Comparison of ENCODE assay signal across 25 mouse cellular contexts in the genomic region with DNA sequence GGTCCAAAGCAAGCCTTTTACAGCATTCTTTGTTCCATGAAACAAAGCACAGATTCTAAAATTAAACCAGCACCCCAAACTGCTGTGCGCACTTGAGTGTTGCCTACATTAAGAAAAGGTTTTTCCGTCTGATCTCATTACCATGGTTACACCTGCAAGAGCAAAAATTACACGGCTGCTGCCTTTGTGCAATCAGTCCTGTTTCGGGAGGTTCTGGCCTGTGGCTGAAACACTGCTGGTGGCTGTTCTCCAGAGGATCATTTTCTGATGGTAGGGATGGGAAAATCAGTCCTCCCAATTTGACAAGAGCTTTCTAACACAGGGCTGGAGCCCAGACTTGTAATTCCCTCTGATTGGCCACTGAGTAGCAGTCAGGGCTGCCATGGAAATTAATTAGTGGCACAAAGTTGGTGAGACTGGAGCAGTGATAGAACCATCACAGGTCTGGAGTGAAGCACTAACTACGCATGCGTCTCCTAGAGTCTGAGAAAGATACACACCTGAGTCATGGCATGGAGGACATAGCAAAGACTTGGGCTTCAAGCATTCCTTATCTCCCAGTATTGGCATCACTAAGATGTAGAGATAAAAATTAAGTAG.
A peak's percentile ranks its signal among the peaks of the same experiment; 100 is the strongest.
DNase-seq lines count a peak whose midpoint lies in the region; ATAC-seq lines count a peak whose summit lies in the region.
"Had no signal": no experiment of that assay in that cellular context is flagged by ENCODE, and none has a peak within 500 bp of the region (broad histone marks: within the 10 kb centered on the region; RNA-seq: fewer than 3 reads in every experiment).

No protein-coding gene starts in this region.

- ATAC-seq in forebrain, embryonic 14.5 days: no peak
- no peak for ATAC-seq in forebrain, embryonic 12.5 days (ENCODE audit: low FRiP score)
- 0 out of 2 replicates have a peak, but pooled peaks have one; percentile 34 for ATAC-seq in hindbrain, embryonic 14.5 days (ENCODE audit: low FRiP score)
- no peak for ATAC-seq in hindbrain, embryonic 12.5 days (ENCODE audit: low FRiP score)
- no peak for ATAC-seq in midbrain, embryonic 14.5 days (ENCODE audit: low FRiP score, low TSS enrichment)
- ATAC-seq: intestine, embryonic 15.5 days; liver, embryonic 12.5 days; liver, postnatal 0 days had no signal

- H3K27me3 ChIP-seq in forebrain, embryonic 14.5 days (replicated peaks; ENCODE audit: control insufficient read depth, insufficient read depth, low read length): no peaks in the 10 kb centered on the region
- no peaks in the 10 kb centered on the region for H3K27me3 ChIP-seq in forebrain, embryonic 12.5 days
- H3K27me3 ChIP-seq in hindbrain, embryonic 14.5 days (ENCODE audit: control insufficient read depth, insufficient read depth, low read length): no peaks in the 10 kb centered on the region
- no peaks in the 10 kb centered on the region for H3K27me3 ChIP-seq in hindbrain, embryonic 12.5 days
- H3K27me3 ChIP-seq in midbrain, embryonic 14.5 days (ENCODE audit: control insufficient read depth, insufficient read depth, low read length): no peaks in the 10 kb centered on the region
- H3K27me3 ChIP-seq in midbrain, embryonic 10.5 days (ENCODE audit: low read depth, poor library complexity, severe bottlenecking): no peaks in the 10 kb centered on the region
- H3K27me3 ChIP-seq: heart, embryonic 13.5 days; intestine, embryonic 15.5 days; liver, embryonic 12.5 days; megakaryocyte, embryonic 14.5 days; stomach, embryonic 15.5 days had no signal

- H3K9me3 ChIP-seq in forebrain, embryonic 14.5 days (replicated peaks; ENCODE audit: control insufficient read depth, low read length): no peaks in the 10 kb centered on the region
- no peaks in the 10 kb centered on the region for H3K9me3 ChIP-seq in forebrain, embryonic 12.5 days
- H3K9me3 ChIP-seq in hindbrain, embryonic 14.5 days (ENCODE audit: control insufficient read depth, low read length): no peaks in the 10 kb centered on the region
- no peaks in the 10 kb centered on the region for H3K9me3 ChIP-seq in hindbrain, embryonic 12.5 days (replicated peaks)
- H3K9me3 ChIP-seq in midbrain, embryonic 14.5 days (ENCODE audit: control insufficient read depth, low read length): no peaks in the 10 kb centered on the region
- H3K9me3 ChIP-seq in midbrain, embryonic 10.5 days (replicated peaks): no peaks in the 10 kb centered on the region
- H3K9me3 ChIP-seq: heart, embryonic 13.5 days; intestine, embryonic 15.5 days; liver, embryonic 12.5 days; megakaryocyte, embryonic 14.5 days; stomach, embryonic 15.5 days had no signal

- WGBS in forebrain, embryonic 14.5 days: 70% methylated on average over 6 of the region's 6 CpGs
- WGBS in forebrain, embryonic 12.5 days: 84% methylated on average over 6 of the region's 6 CpGs
- 75% methylated on average over 6 of the region's 6 CpGs for WGBS in hindbrain, embryonic 14.5 days
- 82% methylated on average over 6 of the region's 6 CpGs for WGBS in hindbrain, embryonic 12.5 days
- WGBS in midbrain, embryonic 14.5 days: 73% methylated on average over 6 of the region's 6 CpGs
- WGBS in midbrain, embryonic 10.5 days: 85% methylated on average over 6 of the region's 6 CpGs

- no peak overlapping the region for H3K27ac ChIP-seq in forebrain, embryonic 14.5 days (ENCODE audit: low read depth, low read length)
- H3K27ac ChIP-seq in forebrain, embryonic 12.5 days: no peak overlapping the region
- H3K27ac ChIP-seq in hindbrain, embryonic 14.5 days: no peak overlapping the region
- no peak overlapping the region for H3K27ac ChIP-seq in hindbrain, embryonic 12.5 days
- no peak overlapping the region for H3K27ac ChIP-seq in midbrain, embryonic 14.5 days (replicated peaks; ENCODE audit: low read depth, low read length)
- no peak overlapping the region for H3K27ac ChIP-seq in midbrain, embryonic 10.5 days (replicated peaks)
- H3K27ac ChIP-seq: heart, embryonic 13.5 days; intestine, embryonic 15.5 days; layer of hippocampus, adult 2 months; left cerebral cortex, adult 2 months; liver, embryonic 12.5 days; stomach, embryonic 15.5 days had no signal

- H3K9ac ChIP-seq in forebrain, embryonic 14.5 days (ENCODE audit: low read length): no peak overlapping the region
- H3K9ac ChIP-seq in forebrain, embryonic 12.5 days: no peak overlapping the region
- H3K9ac ChIP-seq in hindbrain, embryonic 14.5 days: no peak overlapping the region
- no peak overlapping the region for H3K9ac ChIP-seq in hindbrain, embryonic 12.5 days
- H3K9ac ChIP-seq in midbrain, embryonic 14.5 days (replicated peaks; ENCODE audit: low read length): no peak overlapping the region
- H3K9ac ChIP-seq: heart, embryonic 13.5 days; intestine, embryonic 15.5 days; liver, embryonic 12.5 days; liver, postnatal 0 days; stomach, embryonic 15.5 days had no signal

- H3K4me1 ChIP-seq in forebrain, embryonic 14.5 days (ENCODE audit: control insufficient read depth, insufficient read depth, low read length): no peaks in the 10 kb centered on the region
- H3K4me1 ChIP-seq in forebrain, embryonic 12.5 days: no peaks in the 10 kb centered on the region
- H3K4me1 ChIP-seq in hindbrain, embryonic 14.5 days (replicated peaks; ENCODE audit: control insufficient read depth, insufficient read depth, low read length): no peaks in the 10 kb centered on the region
- H3K4me1 ChIP-seq in hindbrain, embryonic 12.5 days: no peaks in the 10 kb centered on the region
- H3K4me1 ChIP-seq in midbrain, embryonic 14.5 days (ENCODE audit: control insufficient read depth, insufficient read depth, low read length): no peaks in the 10 kb centered on the region
- no peaks in the 10 kb centered on the region for H3K4me1 ChIP-seq in midbrain, embryonic 10.5 days
- H3K4me1 ChIP-seq: heart, embryonic 13.5 days; intestine, embryonic 15.5 days; liver, embryonic 12.5 days; megakaryocyte, embryonic 14.5 days; stomach, embryonic 15.5 days had no signal

- no peak overlapping the region for H3K4me3 ChIP-seq in forebrain, embryonic 14.5 days (ENCODE audit: low read depth, low read length)
- H3K4me3 ChIP-seq in forebrain, embryonic 12.5 days (replicated peaks): no peak overlapping the region
- H3K4me3 ChIP-seq in hindbrain, embryonic 14.5 days (replicated peaks; ENCODE audit: low read length): no peak overlapping the region
- no peak overlapping the region for H3K4me3 ChIP-seq in hindbrain, embryonic 12.5 days
- no peak overlapping the region for H3K4me3 ChIP-seq in midbrain, embryonic 14.5 days (replicated peaks; ENCODE audit: low read depth, low read length)
- H3K4me3 ChIP-seq in midbrain, embryonic 10.5 days: no peak overlapping the region
- H3K4me3 ChIP-seq: heart, embryonic 13.5 days; intestine, embryonic 15.5 days; layer of hippocampus, adult 2 months; left cerebral cortex, adult 2 months; liver, embryonic 12.5 days; megakaryocyte, embryonic 14.5 days; stomach, embryonic 15.5 days had no signal

- DNase-seq in forebrain, embryonic 14.5 days (ENCODE audit: low spot score): peak; percentile 20
- DNase-seq in hindbrain, embryonic 14.5 days (ENCODE audit: low spot score): no peak
- peak; percentile 8 for DNase-seq in midbrain, embryonic 14.5 days
- no peak for DNase-seq in midbrain, embryonic 10.5 days (ENCODE audit: low spot score)
- DNase-seq in spleen, adult 12 weeks (ENCODE audit: low spot score): no peak
- DNase-seq: adrenal gland, adult 8-10 months; cerebellum, adult 11 months; cerebellum, adult 9-10 months; cerebellum, postnatal 36 days; gastrocnemius, postnatal 10 days; heart, postnatal 10 days; kidney, adult 2 months; kidney, postnatal 36 days; liver, postnatal 0 days; lung, postnatal 4 days had no signal

- H3K36me3 ChIP-seq in forebrain, embryonic 14.5 days (ENCODE audit: control insufficient read depth, insufficient read depth, low read length): no peaks in the 10 kb centered on the region
- no peaks in the 10 kb centered on the region for H3K36me3 ChIP-seq in forebrain, embryonic 12.5 days (replicated peaks)
- no peaks in the 10 kb centered on the region for H3K36me3 ChIP-seq in hindbrain, embryonic 14.5 days (replicated peaks; ENCODE audit: control insufficient read depth, insufficient read depth)
- H3K36me3 ChIP-seq in hindbrain, embryonic 12.5 days: no peaks in the 10 kb centered on the region
- no peaks in the 10 kb centered on the region for H3K36me3 ChIP-seq in midbrain, embryonic 14.5 days (ENCODE audit: control insufficient read depth, insufficient read depth, low read length)
- H3K36me3 ChIP-seq in midbrain, embryonic 10.5 days: no peaks in the 10 kb centered on the region
- H3K36me3 ChIP-seq: G1E; heart, embryonic 13.5 days; intestine, embryonic 15.5 days; liver, embryonic 12.5 days; stomach, embryonic 15.5 days had no signal

- H3K4me2 ChIP-seq in forebrain, embryonic 14.5 days (ENCODE audit: low read length): no peak overlapping the region
- H3K4me2 ChIP-seq in forebrain, embryonic 12.5 days: no peak overlapping the region
- no peak overlapping the region for H3K4me2 ChIP-seq in hindbrain, embryonic 14.5 days (replicated peaks)
- no peak overlapping the region for H3K4me2 ChIP-seq in hindbrain, embryonic 12.5 days (replicated peaks)
- no peak overlapping the region for H3K4me2 ChIP-seq in midbrain, embryonic 14.5 days (ENCODE audit: low read length)
- H3K4me2 ChIP-seq: heart, embryonic 13.5 days; intestine, embryonic 15.5 days; liver, embryonic 12.5 days; stomach, embryonic 15.5 days had no signal

Comparison
In these comparisons a context has a peak if more than half of its experiments do, and no peak if none do; other contexts are left out.
1. DNase-seq: peak in forebrain, embryonic 14.5 days (single experiment) and midbrain, embryonic 14.5 days (single experiment); none in hindbrain, embryonic 14.5 days (single experiment), midbrain, embryonic 10.5 days (single experiment) and spleen, adult 12 weeks (single experiment).